Mouse (Mus musculus): ENCODE results near the gene Cemip2. TPM values are rescaled to one million over a fixed set of nuclear protein-coding genes. Genes with fewer than 3 reads are reported as not detected.

Gene Cemip2
- polyA plus RNA-seq, 1 experiment from 2014 or later, result 71.2 TPM

DNA sequence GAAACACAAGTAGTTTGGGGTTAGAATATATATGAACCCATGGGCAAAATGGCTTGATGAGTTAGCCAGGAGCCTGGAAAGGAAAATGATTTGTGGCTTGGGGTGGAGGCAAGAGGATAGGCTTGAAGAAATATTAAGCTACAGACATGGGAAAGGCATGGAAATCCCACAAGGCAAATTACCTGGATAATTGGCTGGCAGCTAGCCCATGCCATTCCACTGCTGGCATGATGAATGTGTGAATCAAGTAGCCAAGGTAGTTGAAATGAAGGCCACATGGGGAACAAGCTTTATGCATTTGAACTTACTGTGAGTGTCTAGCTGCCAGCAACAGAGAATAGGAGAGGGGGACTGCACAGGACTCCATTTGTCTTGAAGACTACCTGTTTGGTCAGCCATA is 16.5 kb upstream of the Cemip2 start:
- DNase-seq (ENCODE audit: low spot score), result no peak
- Histone ChIP-seq H3K4me3 (no peak overlapping the region), H3K9me3 (replicated peaks) (no peaks in the 10 kb centered on the region), H3K4me1 (no peaks in the 10 kb centered on the region), H3K27me3 (ENCODE audit: low read depth, poor library complexity, severe bottlenecking) (no peaks in the 10 kb centered on the region), H3K27ac (replicated peaks) (no peak overlapping the region), H3K36me3 (no peaks in the 10 kb centered on the region)

DNA sequence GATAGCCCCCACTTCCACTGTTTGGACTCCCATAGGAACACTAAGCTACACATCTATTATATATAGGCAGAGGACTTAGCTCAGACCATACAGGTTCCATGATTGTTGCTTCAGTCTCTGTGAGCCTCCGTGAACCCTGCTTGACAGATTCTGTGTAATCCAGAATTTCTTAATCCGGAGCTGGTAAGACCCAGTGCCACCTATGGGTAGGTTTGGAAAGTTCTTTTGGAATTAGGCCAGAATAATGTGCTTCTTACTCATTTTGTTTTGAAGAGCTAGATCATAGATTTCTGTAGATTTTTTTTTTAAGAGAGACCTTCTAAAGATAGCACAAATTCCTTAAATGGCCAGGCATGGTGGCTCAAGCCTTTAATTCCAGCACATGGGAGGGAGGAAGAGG is 14.1 kb upstream of the Cemip2 start:
- Histone ChIP-seq H3K36me3 (no peaks in the 10 kb centered on the region), H3K27ac (replicated peaks) (no peak overlapping the region), H3K4me3 (no peak overlapping the region), H3K9me3 (replicated peaks) (no peaks in the 10 kb centered on the region), H3K27me3 (ENCODE audit: low read depth, poor library complexity, severe bottlenecking) (no peaks in the 10 kb centered on the region), H3K4me1 (no peaks in the 10 kb centered on the region)
- 75% methylated on average over 2 of the region's 2 CpGs for WGBS
- DNase-seq (ENCODE audit: low spot score), result no peak

DNA sequence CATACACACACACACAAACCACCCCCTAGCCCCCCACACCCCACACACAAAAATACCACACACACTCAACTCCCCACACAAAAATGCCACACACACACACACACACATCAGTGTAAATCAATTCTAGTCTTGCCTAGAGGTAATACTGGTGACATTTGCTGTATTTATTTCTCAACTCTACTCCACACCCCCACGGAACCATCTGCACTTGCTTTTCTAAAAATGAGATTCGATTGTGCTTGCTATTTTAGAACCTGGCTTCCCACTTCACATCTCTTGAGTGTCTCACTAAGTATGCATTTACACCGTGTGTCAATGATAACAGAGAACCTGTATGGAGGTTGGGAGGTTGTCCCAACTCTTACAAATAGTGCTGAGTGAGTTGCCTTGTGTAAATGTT is 13.4 kb upstream of the Cemip2 start:
- Histone ChIP-seq H3K9me3 (replicated peaks) (no peaks in the 10 kb centered on the region), H3K4me1 (no peaks in the 10 kb centered on the region), H3K27me3 (ENCODE audit: low read depth, poor library complexity, severe bottlenecking) (no peaks in the 10 kb centered on the region), H3K27ac (replicated peaks) (no peak overlapping the region), H3K4me3 (no peak overlapping the region), H3K36me3 (no peaks in the 10 kb centered on the region)
- 92% methylated on average over 3 of the region's 3 CpGs for WGBS
- DNase-seq (ENCODE audit: low spot score), result no peak

DNA sequence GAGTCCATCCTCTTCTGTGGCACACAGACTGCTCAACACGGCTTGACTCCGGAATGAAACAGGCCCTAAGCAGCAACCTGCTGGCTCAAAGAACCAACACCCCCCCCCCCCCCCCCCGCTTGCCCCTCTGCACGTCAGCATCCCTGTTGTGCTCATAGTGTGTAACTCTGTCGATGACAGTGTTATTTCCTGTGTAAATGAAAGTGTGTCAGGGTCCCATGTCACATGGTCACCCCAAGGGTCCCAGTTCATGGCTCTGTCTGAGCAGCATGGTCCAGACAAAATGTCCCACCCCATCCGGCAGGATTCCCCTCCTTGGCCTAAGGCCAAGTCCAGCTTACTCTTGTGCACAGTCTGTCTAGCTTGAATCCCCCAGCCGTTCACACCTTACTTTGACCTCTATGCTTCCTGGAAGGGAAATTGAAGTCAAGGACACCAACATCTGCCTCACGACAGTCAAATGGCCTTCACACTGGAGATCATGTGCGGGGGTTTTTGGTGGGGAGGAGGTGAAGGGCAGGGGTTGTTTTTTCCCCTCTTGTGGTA is 10.6 kb upstream of the Cemip2 start:
- H3K4me3 ChIP-seq, result no peak overlapping the region
- H3K9me3 ChIP-seq (replicated peaks), result no peaks in the 10 kb centered on the region
- no peaks in the 10 kb centered on the region for H3K27me3 ChIP-seq (ENCODE audit: low read depth, poor library complexity, severe bottlenecking)
- H3K27ac ChIP-seq (replicated peaks), result no peak overlapping the region
- no peaks in the 10 kb centered on the region for H3K36me3 ChIP-seq
- 82% methylated on average over 9 of the region's 9 CpGs for WGBS
- DNase-seq (ENCODE audit: low spot score), result no peak
- H3K4me1 ChIP-seq, result no peaks in the 10 kb centered on the region

DNA sequence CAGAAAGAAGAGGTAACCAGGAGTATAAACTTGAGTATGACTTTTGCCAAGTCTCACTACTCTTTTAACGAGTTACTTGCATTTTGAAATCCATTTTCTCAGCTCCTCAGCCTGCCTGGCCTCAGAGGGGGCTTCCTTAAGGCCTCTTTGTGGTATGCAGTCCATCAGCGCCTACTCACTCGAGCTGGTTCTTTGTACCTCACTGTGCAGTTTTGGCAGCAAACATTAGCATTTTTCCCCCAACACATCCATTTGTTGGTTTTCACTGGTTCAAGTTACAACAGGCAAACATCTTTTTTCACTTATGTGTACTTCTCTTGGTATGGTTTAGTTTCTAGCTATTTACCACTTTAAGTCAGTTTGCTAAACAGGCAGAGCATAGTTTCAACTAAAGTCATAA is 8.3 kb upstream of the Cemip2 start:
- Histone ChIP-seq H3K27ac (replicated peaks) (no peak overlapping the region), H3K27me3 (ENCODE audit: low read depth, poor library complexity, severe bottlenecking) (no peaks in the 10 kb centered on the region), H3K9me3 (replicated peaks) (no peaks in the 10 kb centered on the region), H3K4me3 (no peak overlapping the region), H3K4me1 (no peaks in the 10 kb centered on the region), H3K36me3 (no peaks in the 10 kb centered on the region)
- no peak for DNase-seq (ENCODE audit: low spot score)
- 82% methylated on average over 3 of the region's 3 CpGs for WGBS

DNA sequence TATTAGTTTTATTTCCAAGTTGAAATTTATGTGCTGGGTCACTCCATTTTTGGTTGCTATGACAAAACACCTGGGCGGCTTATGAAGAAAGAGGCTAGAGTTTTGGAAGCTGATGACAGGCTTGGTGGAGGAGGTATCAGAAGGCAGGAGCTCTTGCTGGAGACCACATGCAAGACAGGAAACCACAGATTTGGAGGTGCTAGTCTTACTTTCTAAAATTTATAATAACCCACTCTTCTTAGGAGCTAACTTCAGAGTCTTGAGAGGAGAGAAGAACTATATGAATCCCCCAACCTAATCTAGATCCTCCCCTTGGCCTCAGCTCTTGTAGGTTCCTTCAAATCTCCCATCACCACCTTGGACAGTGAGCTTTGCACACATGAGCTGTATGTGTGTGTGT is 6.6 kb upstream of the Cemip2 start:
- no peaks in the 10 kb centered on the region for H3K27me3 ChIP-seq (ENCODE audit: low read depth, poor library complexity, severe bottlenecking)
- no peak for DNase-seq (ENCODE audit: low spot score)
- H3K27ac ChIP-seq (replicated peaks), result no peak overlapping the region
- H3K36me3 ChIP-seq, result no peaks in the 10 kb centered on the region
- H3K9me3 ChIP-seq (replicated peaks), result no peaks in the 10 kb centered on the region
- H3K4me3 ChIP-seq, result no peak overlapping the region
- no peaks in the 10 kb centered on the region for H3K4me1 ChIP-seq
- WGBS, result 94% methylated on average over 1 of the region's 1 CpGs

DNA sequence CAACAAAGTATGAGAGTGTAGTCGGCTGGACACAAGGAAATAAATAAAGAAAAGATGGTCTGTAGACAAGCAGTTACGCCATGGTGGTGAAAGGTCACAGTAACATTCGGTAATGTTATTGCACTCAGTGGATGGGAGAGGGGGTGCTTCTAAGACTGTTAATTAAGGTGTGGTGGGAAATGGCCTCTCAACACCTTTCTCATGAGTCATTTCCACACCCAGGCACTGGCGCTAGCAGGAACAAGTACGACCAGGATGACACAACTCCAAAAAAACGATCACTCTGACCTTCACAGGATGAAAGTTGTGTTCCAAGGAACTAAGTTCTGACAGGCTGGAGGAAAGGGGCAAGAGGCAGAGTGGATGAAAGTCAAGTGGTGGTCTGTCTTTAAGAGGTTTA is 4.5 kb upstream of the Cemip2 start:
- no peaks in the 10 kb centered on the region for H3K36me3 ChIP-seq
- WGBS, result 85% methylated on average over 6 of the region's 6 CpGs
- H3K27ac ChIP-seq (replicated peaks), result no peak overlapping the region

DNA sequence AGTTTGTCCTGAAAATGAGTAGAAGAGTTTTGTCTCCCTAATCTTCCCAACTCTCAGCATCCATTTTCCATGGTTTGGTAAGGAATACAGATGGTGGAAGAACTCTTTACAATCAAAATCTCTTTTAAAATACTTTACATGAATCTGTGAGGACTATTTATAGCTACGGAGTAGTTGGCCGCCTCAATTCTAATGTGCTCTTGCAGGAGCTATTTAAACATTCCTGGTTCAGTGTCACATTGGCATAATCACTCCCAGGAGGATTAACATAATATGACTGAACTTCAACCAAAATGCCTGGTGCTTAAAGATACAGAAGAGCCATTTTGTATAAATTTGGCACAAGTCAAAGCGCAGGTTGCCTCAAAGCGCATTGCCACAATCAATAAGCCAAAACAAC is 2.5 kb upstream of the Cemip2 start:
- H3K4me1 ChIP-seq, result peaks cover 27% of the 10 kb centered on the region
- WGBS, result 91% methylated on average over 4 of the region's 4 CpGs
- H3K36me3 ChIP-seq, result no peaks in the 10 kb centered on the region
- no peak overlapping the region for H3K27ac ChIP-seq (replicated peaks)
- H3K27me3 ChIP-seq (ENCODE audit: low read depth, poor library complexity, severe bottlenecking), result no peaks in the 10 kb centered on the region
- no peaks in the 10 kb centered on the region for H3K9me3 ChIP-seq (replicated peaks)
- H3K4me3 ChIP-seq, result no peak overlapping the region
- no peak for DNase-seq (ENCODE audit: low spot score)

More for the DNA sequence above, 4.5 kb upstream of the Cemip2 start:
- Histone ChIP-seq H3K4me3 (no peak overlapping the region), H3K9me3 (replicated peaks) (no peaks in the 10 kb centered on the region), H3K27me3 (ENCODE audit: low read depth, poor library complexity, severe bottlenecking) (no peaks in the 10 kb centered on the region), H3K4me1 (peaks cover 13% of the 10 kb centered on the region)
- no peak for DNase-seq (ENCODE audit: low spot score)

DNA sequence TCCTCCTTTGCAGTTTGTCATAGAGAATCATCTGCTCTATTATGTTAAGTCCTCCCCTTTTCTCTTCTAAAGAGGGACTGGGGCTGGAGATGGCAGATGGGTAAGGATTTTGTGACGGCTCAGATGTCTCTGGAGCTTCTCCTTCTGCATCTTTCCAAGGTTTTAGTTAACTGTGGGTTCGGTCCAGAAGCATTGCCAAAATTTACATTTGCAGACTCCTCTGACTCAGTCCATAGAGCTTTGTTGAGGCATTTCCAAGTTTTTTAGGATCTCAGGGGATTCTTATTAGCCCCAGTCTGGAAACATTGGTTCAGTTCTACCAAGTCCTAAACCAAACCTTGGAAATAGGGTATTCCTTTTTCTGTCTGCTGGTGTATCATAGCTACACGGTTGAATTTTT is 1.5 kb upstream of the Cemip2 start:
- WGBS, result 78% methylated on average over 3 of the region's 3 CpGs

DNA sequence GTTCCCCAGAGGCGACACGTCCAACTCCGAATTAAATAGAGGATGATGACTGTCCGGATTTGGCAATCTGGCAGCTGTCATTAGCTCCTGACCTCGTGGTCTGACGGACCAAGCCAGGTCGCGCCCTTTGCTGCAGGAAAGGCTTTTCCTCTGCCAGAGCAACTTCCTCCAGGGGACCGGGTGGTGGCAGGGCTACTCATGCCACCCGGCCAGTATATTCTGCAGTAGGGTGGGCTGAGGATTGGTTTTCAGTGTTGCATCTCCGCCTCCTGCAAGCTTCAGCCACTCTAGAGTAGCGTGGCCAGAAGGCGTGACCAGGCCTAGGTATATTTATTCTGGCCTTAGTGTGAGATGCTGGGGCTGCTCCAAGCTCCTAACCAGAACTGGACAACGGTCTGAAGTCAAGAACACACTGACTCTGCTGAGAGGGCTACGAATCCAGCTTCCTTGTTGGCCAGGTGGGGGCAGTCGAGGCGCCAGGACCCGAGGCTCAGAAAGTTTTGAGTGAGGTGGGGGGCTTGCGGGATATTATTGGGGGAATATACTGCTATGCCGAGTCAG is 891 bp upstream of the Cemip2 start:
- peak overlapping the region; percentile 98 for H3K27ac ChIP-seq (replicated peaks)
- H3K4me1 ChIP-seq, result peaks cover 43% of the 10 kb centered on the region
- 31% methylated on average over 20 of the region's 20 CpGs for WGBS
- DNase-seq (ENCODE audit: low spot score), result peak; percentile 59
- H3K36me3 ChIP-seq, result peaks cover 3% of the 10 kb centered on the region; the same call in 1 of the 2 replicates
- H3K27me3 ChIP-seq (ENCODE audit: low read depth, poor library complexity, severe bottlenecking), result no peaks in the 10 kb centered on the region
- H3K4me3 ChIP-seq, result peak overlapping the region; percentile 95
- no peaks in the 10 kb centered on the region for H3K9me3 ChIP-seq (replicated peaks)

More for the DNA sequence above, 1.5 kb upstream of the Cemip2 start:
- Histone ChIP-seq H3K36me3 (no peaks in the 10 kb centered on the region; the same call in 1 of the 2 replicates), H3K27me3 (ENCODE audit: low read depth, poor library complexity, severe bottlenecking) (no peaks in the 10 kb centered on the region), H3K4me1 (peaks cover 38% of the 10 kb centered on the region), H3K9me3 (replicated peaks) (no peaks in the 10 kb centered on the region), H3K4me3 (no peak overlapping the region), H3K27ac (replicated peaks) (no peak overlapping the region)
- DNase-seq (ENCODE audit: low spot score), result no peak

DNA sequence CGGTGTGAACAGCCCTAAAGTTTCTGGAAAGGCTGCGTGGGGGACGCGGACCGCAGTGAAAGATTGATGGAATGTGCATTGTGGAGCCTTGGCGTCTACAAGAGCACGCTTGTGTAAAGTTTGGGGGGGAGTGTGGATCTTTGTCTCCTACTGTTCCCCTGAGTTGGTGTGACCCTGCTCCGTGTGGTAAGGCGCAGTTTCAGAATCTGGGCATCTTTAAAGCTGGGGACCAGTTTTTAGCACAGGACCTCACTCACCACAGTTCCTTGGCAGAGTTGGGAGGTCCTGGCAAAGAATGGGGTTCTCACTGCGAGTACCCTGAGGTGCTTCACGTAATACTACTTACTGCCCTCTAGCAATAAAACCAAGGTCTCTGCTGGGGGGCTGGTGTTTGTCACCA is 964 bp downstream of the Cemip2 start:
- no peak for DNase-seq (ENCODE audit: low spot score)
- Histone ChIP-seq H3K36me3 (peaks cover 3% of the 10 kb centered on the region; the same call in 1 of the 2 replicates), H3K9me3 (replicated peaks) (no peaks in the 10 kb centered on the region), H3K4me1 (peaks cover 62% of the 10 kb centered on the region), H3K27ac (replicated peaks) (peak overlapping the region; percentile 98), H3K4me3 (peak overlapping the region; percentile 95), H3K27me3 (ENCODE audit: low read depth, poor library complexity, severe bottlenecking) (no peaks in the 10 kb centered on the region)
- under 1% methylated on average over 11 of the region's 11 CpGs for WGBS

DNA sequence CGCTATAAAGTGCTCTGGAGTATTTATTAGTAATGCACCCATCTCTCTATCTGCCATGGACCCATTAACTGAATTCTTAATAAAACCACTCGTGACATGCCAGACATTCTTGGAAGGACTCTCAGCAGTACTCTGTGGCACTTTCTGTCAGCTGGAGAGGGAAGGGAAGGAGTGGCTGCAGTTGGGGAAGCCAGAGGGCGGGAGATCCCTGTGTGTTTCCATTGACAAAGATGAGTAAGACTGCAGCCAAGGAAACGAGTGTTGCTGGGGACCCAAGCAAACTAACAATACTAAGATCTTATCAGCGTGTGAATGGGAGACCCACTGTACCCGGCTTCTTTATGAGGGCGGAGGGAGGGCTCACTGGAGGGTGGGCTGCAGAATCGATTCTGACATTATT is 2.5 kb downstream of the Cemip2 start:
- peak overlapping the region; percentile 95 for H3K4me3 ChIP-seq
- H3K4me1 ChIP-seq, result peaks cover 78% of the 10 kb centered on the region
- H3K27ac ChIP-seq (replicated peaks), result peak overlapping the region; percentile 98
- WGBS, result 34% methylated on average over 8 of the region's 8 CpGs
- H3K36me3 ChIP-seq, result peaks cover 3% of the 10 kb centered on the region; the same call in 1 of the 2 replicates
- H3K27me3 ChIP-seq (ENCODE audit: low read depth, poor library complexity, severe bottlenecking), result no peaks in the 10 kb centered on the region
- no peaks in the 10 kb centered on the region for H3K9me3 ChIP-seq (replicated peaks)
- DNase-seq (ENCODE audit: low spot score), result no peak

DNA sequence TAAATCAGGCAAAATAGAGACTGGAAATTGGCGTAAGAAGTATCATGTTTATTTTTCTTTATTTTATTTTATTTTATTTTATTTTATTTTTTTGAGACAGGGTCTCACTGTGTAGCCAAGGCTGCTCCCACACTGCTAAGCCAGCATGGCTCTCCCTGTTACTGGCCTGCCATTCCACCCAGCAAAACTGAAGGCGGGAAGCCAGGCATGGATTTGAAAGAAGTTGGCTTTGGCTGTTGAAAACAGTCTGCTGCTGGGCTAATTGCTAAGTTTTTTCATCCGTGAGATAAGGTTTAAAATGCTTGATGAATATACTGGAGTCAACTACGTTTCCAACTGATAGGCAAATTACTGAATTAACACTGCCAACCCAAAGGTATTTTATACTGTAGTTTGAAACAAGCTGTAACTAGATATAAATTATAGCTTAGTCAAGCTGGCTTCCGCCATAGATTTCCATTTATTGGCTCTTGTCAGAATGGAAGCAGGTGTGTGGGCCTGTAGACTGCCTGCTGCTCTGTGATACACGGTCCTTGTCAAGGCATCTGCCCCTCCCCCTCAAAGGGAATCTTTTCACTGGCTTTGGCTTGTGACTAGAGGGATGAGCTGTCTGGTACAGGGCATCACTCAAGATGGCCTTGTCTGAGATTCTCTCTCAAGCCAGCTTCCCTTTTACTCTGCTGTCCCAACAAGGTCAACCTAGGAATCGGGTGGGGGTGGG is 3.1 kb downstream of the Cemip2 start:
- peak overlapping the region; percentile 98 for H3K27ac ChIP-seq (replicated peaks)
- no peaks in the 10 kb centered on the region for H3K9me3 ChIP-seq (replicated peaks)
- H3K27me3 ChIP-seq (ENCODE audit: low read depth, poor library complexity, severe bottlenecking), result no peaks in the 10 kb centered on the region
- peaks cover 83% of the 10 kb centered on the region for H3K4me1 ChIP-seq
- peak overlapping the region; percentile 95 for H3K4me3 ChIP-seq
- H3K36me3 ChIP-seq, result peaks cover 3% of the 10 kb centered on the region; the same call in 1 of the 2 replicates
- WGBS, result 51% methylated on average over 7 of the region's 7 CpGs
- peak; percentile 48 for DNase-seq (ENCODE audit: low spot score)

Data from midbrain, embryonic 10.5 days (tissue).